Mouse (Mus musculus): ENCODE measurements at regions not wholly inside any gene's neighbourhood (a gene's known extent, or its start where the extent isn't known, plus 50 kb on each side); places are given as distances from the start of the nearest gene placed in this dataset.
"Not testable (repeated sequence)": the region's sequence is repeated elsewhere in the genome, so short reads cannot be mapped to it uniquely, and the experiment has no call there.

DNA sequence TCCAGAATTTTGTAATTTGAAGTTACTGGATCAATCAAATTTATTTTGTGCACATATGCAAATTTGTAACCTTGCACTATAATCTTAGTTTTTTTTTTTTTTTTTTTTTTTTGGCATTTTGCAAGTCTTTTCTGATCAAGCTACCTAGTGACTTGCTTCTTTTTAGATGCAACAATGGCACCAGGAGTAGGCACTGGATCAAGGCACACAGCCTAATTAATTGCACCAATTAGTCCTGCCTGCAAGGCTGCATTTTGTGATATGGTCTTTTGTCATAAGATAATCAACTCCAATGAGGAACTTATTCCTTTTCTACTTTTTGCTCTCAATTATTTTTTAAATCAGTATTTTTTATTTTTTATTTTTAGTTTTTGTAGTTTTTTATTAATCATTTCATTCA lies 105.5 kb upstream of the Ccnh start:
- Histone ChIP-seq H3K36me3 (ENCODE audit: insufficient read depth, low read length) (no peaks in the 10 kb centered on the region), H3K27ac (no peak overlapping the region), H3K4me2 (ENCODE audit: low read depth, low read length) (no peak overlapping the region), H3K4me3 (ENCODE audit: low read length) (no peak overlapping the region), H3K4me1 (ENCODE audit: insufficient read depth, low read length) (no peaks in the 10 kb centered on the region), H3K27me3 (ENCODE audit: insufficient read depth, low read length) (no peaks in the 10 kb centered on the region), H3K9ac (replicated peaks; ENCODE audit: low read length) (no peak overlapping the region), H3K9me3 (ENCODE audit: low read length) (no peaks in the 10 kb centered on the region)
- DNase-seq (ENCODE audit: low spot score): no peak
- TF ChIP-seq CTCF (IDR thresholded peaks at IDR 0.05; ENCODE audit: low read depth): no peak
- ATAC-seq: no peak

DNA sequence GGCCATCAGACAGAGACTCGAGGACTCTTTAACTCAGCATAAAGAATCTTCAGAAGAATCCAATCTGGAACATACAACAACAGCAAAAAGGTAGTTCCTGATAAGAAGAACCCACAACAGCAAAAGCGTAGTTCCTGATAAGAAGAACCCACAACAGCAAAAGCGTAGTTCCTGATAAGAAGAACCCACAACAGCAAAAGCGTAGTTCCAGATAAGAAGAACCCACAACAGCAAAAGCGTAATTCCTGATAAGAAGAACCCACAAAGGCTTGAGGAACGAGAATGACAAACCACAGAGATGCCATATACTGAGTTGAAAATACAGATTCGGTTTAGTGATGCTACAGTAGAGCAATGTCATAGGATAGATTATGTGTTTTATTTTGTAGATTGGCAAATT lies 93.0 kb upstream of the Ccnh start:
- ATAC-seq (no peak), DNase-seq (ENCODE audit: low spot score) (no peak)
- H3K4me1 ChIP-seq (ENCODE audit: insufficient read depth, low read length): no peaks in the 10 kb centered on the region
- no peak for TF ChIP-seq CTCF (IDR thresholded peaks at IDR 0.05; ENCODE audit: low read depth)
- H3K27ac ChIP-seq: no peak overlapping the region
- no peak overlapping the region for H3K9ac ChIP-seq (replicated peaks; ENCODE audit: low read length)
- no peak overlapping the region for H3K4me3 ChIP-seq (ENCODE audit: low read length)
- 91% methylated on average over 7 of the region's 7 CpGs for WGBS
- H3K27me3 ChIP-seq (ENCODE audit: insufficient read depth, low read length): no peaks in the 10 kb centered on the region
- H3K4me2 ChIP-seq (ENCODE audit: low read depth, low read length): no peak overlapping the region
- no peaks in the 10 kb centered on the region for H3K36me3 ChIP-seq (ENCODE audit: insufficient read depth, low read length)
- peaks cover 7% of the 10 kb centered on the region; the same call in 1 of the 2 replicates for H3K9me3 ChIP-seq (ENCODE audit: low read length)

DNA sequence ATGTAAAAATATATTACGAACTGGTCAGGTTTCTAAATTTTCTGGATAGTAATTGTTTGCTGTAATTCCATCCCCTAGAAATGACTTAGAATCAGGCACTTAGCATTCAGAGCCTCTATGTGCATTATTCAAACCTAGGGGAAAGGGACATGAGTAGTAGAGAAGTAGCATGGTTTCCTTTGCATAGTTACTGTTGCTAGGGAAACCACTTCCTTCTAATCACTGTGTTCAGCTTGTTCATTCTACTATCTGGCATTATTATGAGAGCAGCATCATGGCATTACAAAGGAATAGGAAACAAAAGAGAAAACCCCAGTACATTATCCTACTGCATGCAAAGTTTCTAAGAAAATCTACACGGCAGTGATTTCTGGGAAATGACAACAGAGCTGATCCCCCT lies 65.9 kb upstream of the Ccnh start:
- 42% methylated on average over 2 of the region's 2 CpGs for WGBS
- no peaks in the 10 kb centered on the region for H3K4me1 ChIP-seq (ENCODE audit: insufficient read depth, low read length)
- H3K9me3 ChIP-seq (ENCODE audit: low read length): no peaks in the 10 kb centered on the region
- H3K36me3 ChIP-seq (ENCODE audit: insufficient read depth, low read length): no peaks in the 10 kb centered on the region
- ATAC-seq (no peak), DNase-seq (ENCODE audit: low spot score) (peak; percentile 28)
- no peak overlapping the region for H3K4me2 ChIP-seq (ENCODE audit: low read depth, low read length)
- no peak for TF ChIP-seq CTCF (IDR thresholded peaks at IDR 0.05; ENCODE audit: low read depth)
- no peak overlapping the region for H3K9ac ChIP-seq (replicated peaks; ENCODE audit: low read length)
- H3K4me3 ChIP-seq (ENCODE audit: low read length): no peak overlapping the region
- no peak overlapping the region for H3K27ac ChIP-seq
- H3K27me3 ChIP-seq (ENCODE audit: insufficient read depth, low read length): no peaks in the 10 kb centered on the region

DNA sequence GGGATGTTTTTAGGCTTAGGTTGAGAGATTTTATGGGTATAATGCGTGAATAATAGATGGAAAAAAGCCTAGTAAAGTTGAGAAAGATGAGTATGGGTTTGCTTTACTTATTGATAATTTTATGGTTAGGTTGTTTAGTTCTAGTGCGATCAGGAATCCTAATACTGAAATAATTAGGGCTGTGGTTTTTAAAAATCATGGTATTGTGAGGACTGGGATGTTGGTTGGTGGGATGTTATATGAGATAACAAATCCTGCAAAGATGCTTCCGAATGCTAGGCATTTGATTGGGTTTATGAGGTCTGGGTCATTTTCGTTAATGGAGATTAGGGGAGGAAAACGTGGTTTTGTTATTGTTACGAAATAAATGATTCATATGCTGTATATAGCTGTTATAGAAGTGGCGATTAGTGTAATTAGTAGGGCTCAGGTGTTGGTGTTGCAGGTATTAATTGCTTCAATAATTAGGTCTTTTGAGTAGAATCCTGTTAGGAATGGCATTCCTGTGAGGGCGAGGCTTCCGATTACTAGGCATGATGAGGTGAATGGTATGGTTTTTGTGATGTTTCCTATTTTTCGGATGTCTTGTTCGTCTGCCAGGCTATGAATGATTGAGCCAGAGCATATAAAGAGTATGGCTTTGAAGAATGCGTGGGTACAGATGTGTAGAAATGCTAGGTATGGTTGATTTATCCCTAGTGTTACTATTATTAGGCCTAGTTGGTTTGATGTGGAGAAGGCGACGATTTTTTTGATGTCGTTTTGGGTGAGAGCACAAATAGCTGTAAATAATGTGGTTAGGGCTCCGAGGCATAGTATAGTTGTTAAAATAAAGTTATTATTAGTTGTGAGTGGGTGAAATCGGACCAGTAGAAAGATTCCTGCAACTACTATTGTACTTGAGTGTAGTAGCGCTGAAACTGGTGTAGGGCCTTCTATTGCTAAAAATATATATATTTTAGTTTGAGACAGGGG lies 62.3 kb upstream of the Ccnh start:
- H3K4me3 ChIP-seq (ENCODE audit: low read length); H3K9ac ChIP-seq (replicated peaks; ENCODE audit: low read length); H3K9me3 ChIP-seq (ENCODE audit: low read length); H3K4me2 ChIP-seq (ENCODE audit: low read depth, low read length); DNase-seq (ENCODE audit: low spot score); H3K36me3 ChIP-seq (ENCODE audit: insufficient read depth, low read length); H3K4me1 ChIP-seq (ENCODE audit: insufficient read depth, low read length); H3K27me3 ChIP-seq (ENCODE audit: insufficient read depth, low read length); H3K27ac ChIP-seq: not testable (repeated sequence)
- peak; percentile 100 for ATAC-seq
- 86% methylated on average over 18 of the region's 18 CpGs for WGBS

DNA sequence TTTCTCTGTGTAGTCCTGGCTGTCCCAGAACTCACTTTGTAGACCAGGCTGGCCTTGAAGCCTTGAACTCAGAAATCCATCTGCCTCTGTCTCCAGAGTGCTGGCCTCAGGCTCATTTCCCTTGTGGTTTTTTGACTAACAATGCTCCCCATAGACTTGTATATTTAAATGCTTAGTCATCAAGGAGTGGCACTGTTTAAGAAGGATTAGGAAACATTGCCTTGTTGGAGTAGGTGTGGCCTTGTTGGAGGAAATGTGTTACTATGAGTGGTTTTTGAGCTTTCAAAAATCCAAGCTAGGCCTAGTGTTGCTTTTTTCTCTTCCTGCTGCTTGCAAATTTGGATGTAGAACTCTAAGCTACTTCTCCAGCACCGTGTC lies 61.7 kb upstream of the Ccnh start:
- Histone ChIP-seq H3K4me3 (ENCODE audit: low read length) (no peak overlapping the region), H3K27ac (no peak overlapping the region), H3K9me3 (ENCODE audit: low read length) (no peaks in the 10 kb centered on the region), H3K9ac (replicated peaks; ENCODE audit: low read length) (no peak overlapping the region), H3K4me1 (ENCODE audit: insufficient read depth, low read length) (no peaks in the 10 kb centered on the region), H3K4me2 (ENCODE audit: low read depth, low read length) (no peak overlapping the region), H3K27me3 (ENCODE audit: insufficient read depth, low read length) (no peaks in the 10 kb centered on the region), H3K36me3 (ENCODE audit: insufficient read depth, low read length) (no peaks in the 10 kb centered on the region)
- no peak for DNase-seq (ENCODE audit: low spot score)
- WGBS: 79% methylated on average over 1 of the region's 1 CpGs
- no peak for ATAC-seq
- no peak for TF ChIP-seq CTCF (IDR thresholded peaks at IDR 0.05; ENCODE audit: low read depth)

All from hindbrain, postnatal 0 days (tissue).